Mouse (Mus musculus): ENCODE data around the gene Lrr1. TPM values are rescaled to one million over a fixed set of nuclear protein-coding genes. Genes with fewer than 3 reads are reported as not detected.

Lrr1 gene
- polyA plus RNA-seq, 1 experiment from 2014 or later: 23.1 TPM

GRCm38 (mm10) chr12:69184342-69185295, 16.0 kb downstream of the Lrr1 start:
- Histone ChIP-seq H3K27ac (ENCODE audit: low read length) (peak overlapping the region; percentile 85; the same call in 1 of the 2 replicates), H3K4me2 (replicated peaks; ENCODE audit: low read depth, low read length) (peak overlapping the region; percentile 94), H3K27me3 (ENCODE audit: control insufficient read depth, insufficient read depth, low read length) (no peaks in the 10 kb centered on the region), H3K9me3 (ENCODE audit: control insufficient read depth, low read depth, low read length) (no peaks in the 10 kb centered on the region), H3K4me3 (ENCODE audit: low read depth, low read length) (peak overlapping the region; percentile 76), H3K4me1 (ENCODE audit: control insufficient read depth, insufficient read depth, low read length) (peaks cover 15% of the 10 kb centered on the region), H3K36me3 (ENCODE audit: control insufficient read depth, insufficient read depth, low read length) (peaks cover 12% of the 10 kb centered on the region), H3K9ac (replicated peaks; ENCODE audit: low read depth, low read length) (peak overlapping the region; percentile 84)
- peak; percentile 59; the same call in 1 of the 2 replicates for ATAC-seq (ENCODE audit: insufficient number of reproducible peaks, insufficient read depth, low FRiP score, low read depth)
- 2% methylated on average over 75 of the region's 86 CpGs for WGBS

- no peak for ATAC-seq (ENCODE audit: insufficient number of reproducible peaks, insufficient read depth, low FRiP score, low read depth)
- Histone ChIP-seq H3K9me3 (ENCODE audit: control insufficient read depth, low read depth, low read length) (no peaks in the 10 kb centered on the region), H3K27me3 (ENCODE audit: control insufficient read depth, insufficient read depth, low read length) (no peaks in the 10 kb centered on the region), H3K4me3 (ENCODE audit: low read depth, low read length) (peak overlapping the region; percentile 76), H3K4me1 (ENCODE audit: control insufficient read depth, insufficient read depth, low read length) (peaks cover 15% of the 10 kb centered on the region), H3K27ac (ENCODE audit: low read length) (no peak overlapping the region), H3K4me2 (replicated peaks; ENCODE audit: low read depth, low read length) (peak overlapping the region; percentile 94), H3K9ac (replicated peaks; ENCODE audit: low read depth, low read length) (peak overlapping the region; percentile 84; the same call in 1 of the 2 replicates), H3K36me3 (ENCODE audit: control insufficient read depth, insufficient read depth, low read length) (peaks cover 18% of the 10 kb centered on the region)
- WGBS: 78% methylated on average over 7 of the region's 7 CpGs
These were observed 16.8 kb downstream of the Lrr1 start for GRCm38 (mm10) chr12:69185371-69185770.

DNA sequence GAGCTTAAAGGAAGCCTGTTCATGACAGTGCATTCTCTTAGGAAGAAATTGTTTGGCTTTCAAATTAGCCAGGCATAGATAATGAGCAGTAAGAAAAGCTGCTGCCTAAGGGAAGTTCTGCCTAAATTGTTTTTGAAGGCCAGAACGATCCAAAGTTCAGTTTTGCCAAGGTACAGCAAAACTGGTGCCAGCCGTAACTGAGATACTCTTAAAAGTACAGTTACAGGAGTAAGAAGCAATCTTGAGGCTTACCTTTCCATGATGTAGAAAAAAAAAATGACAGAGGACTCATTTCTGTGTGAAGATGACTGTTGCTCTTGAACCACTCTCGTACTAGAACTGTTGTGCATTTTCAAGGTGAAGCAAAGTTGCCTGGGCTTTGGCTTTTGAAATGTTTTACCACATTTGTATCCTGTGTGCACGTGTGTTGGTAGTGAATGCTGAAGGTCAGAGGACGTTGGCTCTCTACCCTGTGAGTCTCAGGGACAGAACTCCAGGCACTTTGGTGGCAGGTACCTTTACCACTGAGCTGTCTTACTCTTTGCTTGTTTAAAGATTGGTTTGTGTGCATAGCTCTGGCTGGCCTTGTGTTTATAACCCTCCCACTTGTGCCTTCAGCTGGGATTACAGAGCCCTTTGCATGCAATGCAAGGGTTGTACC, 18.3 kb downstream of the Lrr1 start:
- H3K4me3 ChIP-seq (ENCODE audit: low read depth, low read length): no peak overlapping the region
- no peak for ATAC-seq (ENCODE audit: insufficient number of reproducible peaks, insufficient read depth, low FRiP score, low read depth)
- WGBS: 71% methylated on average over 5 of the region's 5 CpGs
- peaks cover 15% of the 10 kb centered on the region for H3K4me1 ChIP-seq (ENCODE audit: control insufficient read depth, insufficient read depth, low read length)
- H3K9me3 ChIP-seq (ENCODE audit: control insufficient read depth, low read depth, low read length): no peaks in the 10 kb centered on the region
- H3K36me3 ChIP-seq (ENCODE audit: control insufficient read depth, insufficient read depth, low read length): peaks cover 16% of the 10 kb centered on the region
- no peak overlapping the region for H3K27ac ChIP-seq (ENCODE audit: low read length)
- H3K27me3 ChIP-seq (ENCODE audit: control insufficient read depth, insufficient read depth, low read length): no peaks in the 10 kb centered on the region
- no peak overlapping the region for H3K4me2 ChIP-seq (replicated peaks; ENCODE audit: low read depth, low read length)
- H3K9ac ChIP-seq (replicated peaks; ENCODE audit: low read depth, low read length): no peak overlapping the region

DNA sequence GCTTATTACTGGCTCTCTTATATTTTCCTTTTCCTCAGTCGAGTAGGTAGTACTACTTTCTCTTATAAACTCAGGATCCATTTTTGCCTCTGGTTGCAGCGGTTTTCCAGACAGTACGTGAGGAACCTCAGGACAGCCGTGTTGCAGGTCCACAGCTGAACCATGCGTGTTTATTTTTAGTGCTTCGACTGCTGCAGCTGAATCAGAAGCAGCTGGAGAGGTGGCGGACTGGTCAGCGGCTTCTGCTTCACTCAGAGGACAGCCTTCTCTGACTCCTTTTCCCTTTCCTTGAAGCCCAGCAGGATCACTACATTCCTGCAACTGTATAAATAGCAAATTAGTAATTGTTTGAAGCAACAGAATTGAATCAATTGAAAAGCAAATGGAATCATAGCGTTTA, 21.5 kb downstream of the Lrr1 start:
- Histone ChIP-seq H3K27me3 (ENCODE audit: control insufficient read depth, insufficient read depth, low read length) (no peaks in the 10 kb centered on the region), H3K4me2 (replicated peaks; ENCODE audit: low read depth, low read length) (no peak overlapping the region), H3K4me3 (ENCODE audit: low read depth, low read length) (no peak overlapping the region), H3K36me3 (ENCODE audit: control insufficient read depth, insufficient read depth, low read length) (peaks cover 18% of the 10 kb centered on the region), H3K4me1 (ENCODE audit: control insufficient read depth, insufficient read depth, low read length) (peaks cover 13% of the 10 kb centered on the region), H3K9ac (replicated peaks; ENCODE audit: low read depth, low read length) (no peak overlapping the region), H3K9me3 (ENCODE audit: control insufficient read depth, low read depth, low read length) (no peaks in the 10 kb centered on the region), H3K27ac (ENCODE audit: low read length) (no peak overlapping the region)
- ATAC-seq (ENCODE audit: insufficient number of reproducible peaks, insufficient read depth, low FRiP score, low read depth): no peak
- 90% methylated on average over 9 of the region's 9 CpGs for WGBS

GRCm38 (mm10) chr12:69190522-69190921, 21.9 kb downstream of the Lrr1 start:
- Histone ChIP-seq H3K27ac (ENCODE audit: low read length) (no peak overlapping the region), H3K9ac (replicated peaks; ENCODE audit: low read depth, low read length) (no peak overlapping the region), H3K4me3 (ENCODE audit: low read depth, low read length) (no peak overlapping the region), H3K9me3 (ENCODE audit: control insufficient read depth, low read depth, low read length) (no peaks in the 10 kb centered on the region), H3K4me2 (replicated peaks; ENCODE audit: low read depth, low read length) (no peak overlapping the region), H3K4me1 (ENCODE audit: control insufficient read depth, insufficient read depth, low read length) (peaks cover 9% of the 10 kb centered on the region), H3K36me3 (ENCODE audit: control insufficient read depth, insufficient read depth, low read length) (peaks cover 18% of the 10 kb centered on the region), H3K27me3 (ENCODE audit: control insufficient read depth, insufficient read depth, low read length) (no peaks in the 10 kb centered on the region)
- ATAC-seq (ENCODE audit: insufficient number of reproducible peaks, insufficient read depth, low FRiP score, low read depth): no peak
- 97% methylated on average over 1 of the region's 1 CpGs for WGBS

DNA sequence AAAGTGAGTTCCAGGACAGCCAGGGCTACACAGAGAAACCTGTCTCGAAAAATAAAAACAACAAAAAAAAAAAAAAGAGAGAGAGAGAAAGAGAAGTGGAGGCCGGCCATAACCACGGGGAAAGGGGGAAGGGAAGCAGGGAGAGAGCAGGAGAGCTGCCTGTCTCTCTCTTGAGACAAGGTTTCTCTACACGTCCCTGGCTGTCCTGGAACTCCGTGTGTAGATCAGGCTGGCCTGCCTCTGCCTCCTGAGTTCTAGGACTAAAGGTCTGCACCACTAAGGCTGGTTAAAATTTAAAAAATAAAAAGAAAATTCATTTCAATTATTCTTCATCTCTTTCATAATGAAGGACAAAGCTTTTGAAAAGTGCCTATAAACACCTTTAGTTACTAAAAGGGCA, 22.8 kb downstream of the Lrr1 start:
- peaks cover 9% of the 10 kb centered on the region for H3K4me1 ChIP-seq (ENCODE audit: control insufficient read depth, insufficient read depth, low read length)
- ATAC-seq (ENCODE audit: insufficient number of reproducible peaks, insufficient read depth, low FRiP score, low read depth): no peak
- H3K4me2 ChIP-seq (replicated peaks; ENCODE audit: low read depth, low read length): no peak overlapping the region
- H3K4me3 ChIP-seq (ENCODE audit: low read depth, low read length): no peak overlapping the region
- H3K9ac ChIP-seq (replicated peaks; ENCODE audit: low read depth, low read length): no peak overlapping the region
- peaks cover 18% of the 10 kb centered on the region for H3K36me3 ChIP-seq (ENCODE audit: control insufficient read depth, insufficient read depth, low read length)
- no peaks in the 10 kb centered on the region for H3K27me3 ChIP-seq (ENCODE audit: control insufficient read depth, insufficient read depth, low read length)
- WGBS: 88% methylated on average over 5 of the region's 5 CpGs
- H3K27ac ChIP-seq (ENCODE audit: low read length): no peak overlapping the region
- no peaks in the 10 kb centered on the region for H3K9me3 ChIP-seq (ENCODE audit: control insufficient read depth, low read depth, low read length)

GRCm38 (mm10) chr12:69192637-69193036, 24.0 kb downstream of the Lrr1 start:
- H3K4me3 ChIP-seq (ENCODE audit: low read depth, low read length): no peak overlapping the region

DNA sequence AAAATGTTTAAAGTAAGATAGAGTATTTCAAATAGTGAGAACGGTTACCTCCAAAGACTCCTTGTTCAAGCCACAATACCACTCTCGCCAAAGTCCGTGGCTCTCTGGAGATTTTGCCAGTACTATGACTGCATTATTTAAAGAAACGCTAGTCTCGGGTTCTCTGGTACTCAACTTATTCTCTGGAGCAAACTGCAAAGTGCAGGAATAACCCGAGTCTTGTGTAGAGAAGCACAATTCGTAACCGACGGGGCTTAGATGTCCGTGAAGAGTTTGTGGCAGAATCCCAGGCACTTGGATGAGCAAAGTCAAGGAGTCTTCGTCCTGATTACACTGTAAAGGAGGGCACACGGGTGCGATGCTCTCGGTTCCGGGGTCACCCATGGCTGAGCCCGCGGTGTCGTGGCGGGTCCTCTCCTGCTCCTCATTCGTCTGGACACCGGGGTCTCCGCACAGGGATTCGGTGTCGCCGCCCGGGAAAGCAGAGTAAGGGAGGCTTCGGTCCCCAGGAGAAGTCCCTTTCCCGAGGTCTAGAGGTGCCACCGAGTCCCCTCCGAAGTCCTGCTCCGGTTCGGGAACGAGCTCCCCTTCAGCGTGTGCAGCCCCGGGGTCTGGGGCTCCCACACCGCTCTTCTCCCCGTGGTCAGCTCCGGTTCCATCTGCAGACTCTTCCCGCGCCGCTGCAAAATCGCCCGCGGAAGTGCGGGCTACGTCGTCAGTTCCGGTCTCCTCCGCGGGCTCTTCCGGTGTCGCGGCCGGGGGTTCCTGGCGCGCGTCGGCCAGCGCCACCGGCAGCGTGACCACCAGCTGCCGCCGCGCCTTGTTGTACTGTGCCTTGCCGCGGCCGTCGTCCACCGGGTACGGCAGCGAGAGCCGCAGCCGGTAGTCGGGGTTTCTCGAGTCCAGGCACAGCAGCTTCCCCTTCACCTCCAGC, 28.1 kb downstream of the Lrr1 start, which contains the start of gene Gm49383:
Gene Gm49383, minus strand, starts transcription at position 661 of the 934 bp plus-strand sequence.
- Histone ChIP-seq H3K27ac (ENCODE audit: low read length) (peak within 1 kb of the TSS; percentile 91), H3K9me3 (ENCODE audit: control insufficient read depth, low read depth, low read length) (no peaks in the 10 kb centered on the region), H3K4me1 (ENCODE audit: control insufficient read depth, insufficient read depth, low read length) (peaks cover 11% of the 10 kb centered on the region; the same call in 1 of the 2 replicates), H3K9ac (replicated peaks; ENCODE audit: low read depth, low read length) (peak within 1 kb of the TSS; percentile 81), H3K36me3 (ENCODE audit: control insufficient read depth, insufficient read depth, low read length) (peaks cover 16% of the 10 kb centered on the region), H3K27me3 (ENCODE audit: control insufficient read depth, insufficient read depth, low read length) (no peaks in the 10 kb centered on the region), H3K4me2 (replicated peaks; ENCODE audit: low read depth, low read length) (peak within 1 kb of the TSS; percentile 81), H3K4me3 (ENCODE audit: low read depth, low read length) (peak within 1 kb of the TSS; percentile 95)
- WGBS: under 1% methylated on average over 75 of the region's 75 CpGs
- peak; percentile 84 for ATAC-seq (ENCODE audit: insufficient number of reproducible peaks, insufficient read depth, low FRiP score, low read depth)

More at GRCm38 (mm10) chr12:69192637-69193036, 24.0 kb downstream of the Lrr1 start:
- H3K4me2 ChIP-seq (replicated peaks; ENCODE audit: low read depth, low read length): no peak overlapping the region
- no peak for ATAC-seq (ENCODE audit: insufficient number of reproducible peaks, insufficient read depth, low FRiP score, low read depth)
- H3K36me3 ChIP-seq (ENCODE audit: control insufficient read depth, insufficient read depth, low read length): peaks cover 15% of the 10 kb centered on the region
- WGBS: 94% methylated on average over 2 of the region's 2 CpGs
- H3K4me1 ChIP-seq (ENCODE audit: control insufficient read depth, insufficient read depth, low read length): peaks cover 3% of the 10 kb centered on the region; the same call in 1 of the 2 replicates
- no peaks in the 10 kb centered on the region for H3K27me3 ChIP-seq (ENCODE audit: control insufficient read depth, insufficient read depth, low read length)
- H3K27ac ChIP-seq (ENCODE audit: low read length): no peak overlapping the region
- no peaks in the 10 kb centered on the region for H3K9me3 ChIP-seq (ENCODE audit: control insufficient read depth, low read depth, low read length)
- no peak overlapping the region for H3K9ac ChIP-seq (replicated peaks; ENCODE audit: low read depth, low read length)

Data from stomach, embryonic 14.5 days (tissue).